Mouse (Mus musculus) liver, embryonic 12.5 days (tissue): ENCODE measurements around the gene 1810049J17Rik. TPM values are rescaled to one million over a fixed set of nuclear protein-coding genes. Genes with fewer than 3 reads are reported as not detected.

Source experiments
- ATAC-seq: fragments of 200-750 bp; cut with Nextera tagmentation; 2 replicates; pipeline ENCODE4 v1.8.0; 2017; ENCODE audit warnings: moderate number of reproducible peaks, mild to moderate bottlenecking, moderate library complexity
- H3K27ac ChIP-seq: fragments of 300-500 bp; sonication (generic); 2 replicates; pipeline ENCODE4 v1.5.1; 2016; ENCODE audit warnings: mild to moderate bottlenecking
- H3K27me3 ChIP-seq: fragments of 300-500 bp; sonication (generic); replicated peaks from 2 replicates; pipeline ENCODE4 v1.6.1; 2016; ENCODE audit warnings: mild to moderate bottlenecking, moderate library complexity
- H3K36me3 ChIP-seq: fragments of 300-500 bp; sonication (generic); 2 replicates; pipeline ENCODE4 v1.6.1; 2016; ENCODE audit warnings: mild to moderate bottlenecking, moderate library complexity
- H3K4me1 ChIP-seq: fragments of 300-500 bp; sonication (generic); 2 replicates; pipeline ENCODE4 v1.6.1; 2016
- H3K4me2 ChIP-seq: fragments of 300-500 bp; sonication (generic); 2 replicates; pipeline ENCODE4 v1.6.1; 2016; ENCODE audit warnings: mild to moderate bottlenecking, moderate library complexity
- H3K4me3 ChIP-seq: fragments of 300-500 bp; sonication (generic); 2 replicates; pipeline ENCODE4 v1.5.1; 2016; ENCODE audit warnings: mild to moderate bottlenecking, moderate library complexity
- H3K9ac ChIP-seq: fragments of 300-500 bp; sonication (generic); 2 replicates; pipeline ENCODE4 v1.6.1; 2016; ENCODE audit warnings: mild to moderate bottlenecking, moderate library complexity
- H3K9me3 ChIP-seq: fragments of 300-500 bp; sonication (generic); replicated peaks from 2 replicates; pipeline ENCODE4 v1.6.1; 2016; ENCODE audit warnings: mild to moderate bottlenecking, moderate library complexity
- WGBS: fragments of 180-500 bp; shearing (Covaris S2); methylation state at CpG from one replicate; pipeline ENCODE4 v1.1.7; 2016; ENCODE audit not compliant: insufficient replicate concordance; 5-methylcytosine and 5-hydroxymethylcytosine counted together
- polyA plus RNA-seq: library from polyadenylated mRNA; unstranded; fragments of >200 nt; fragmentation: Nextera tagmentation; extraction: Ambion mirVana; gene quantifications from 2 replicates; pipeline ENCODE4 v1.2.1, GENCODE M21; 2016

Gene 1810049J17Rik
- polyA plus RNA-seq, 1 experiment from 2014 or later: 1.9 TPM

GRCm38 (mm10) chr15:12340536-12341400, 19.1 kb upstream of the 1810049J17Rik start:
- Histone ChIP-seq H3K4me2 (peak overlapping the region; percentile 68), H3K4me1 (peaks cover 67% of the 10 kb centered on the region), H3K27me3 (no peaks in the 10 kb centered on the region), H3K27ac (peak overlapping the region; percentile 91), H3K9ac (peak overlapping the region; percentile 66), H3K4me3 (peak overlapping the region; percentile 26), H3K36me3 (peaks cover 38% of the 10 kb centered on the region), H3K9me3 (no peaks in the 10 kb centered on the region)
- ATAC-seq: peak; percentile 75
- 29% methylated on average over 5 of the region's 5 CpGs for WGBS

- Histone ChIP-seq H3K4me3 (no peak overlapping the region), H3K9ac (no peak overlapping the region), H3K27ac (peak overlapping the region; percentile 74), H3K27me3 (no peaks in the 10 kb centered on the region), H3K4me1 (peaks cover 92% of the 10 kb centered on the region), H3K9me3 (no peaks in the 10 kb centered on the region), H3K36me3 (peaks cover 10% of the 10 kb centered on the region), H3K4me2 (no peak overlapping the region)
- WGBS: 38% methylated on average over 3 of the region's 3 CpGs
- ATAC-seq: no peak
Measured at GRCm38 (mm10) chr15:12337779-12338137, 16.1 kb upstream of the 1810049J17Rik start.

- peak; percentile 42; the same call in 1 of the 2 replicates for ATAC-seq
- H3K27me3 ChIP-seq: no peaks in the 10 kb centered on the region
- peak overlapping the region; percentile 74 for H3K27ac ChIP-seq
- peaks cover 89% of the 10 kb centered on the region for H3K4me1 ChIP-seq
- H3K4me3 ChIP-seq: no peak overlapping the region
- H3K36me3 ChIP-seq: peaks cover 9% of the 10 kb centered on the region
- H3K9ac ChIP-seq: 0 out of 2 replicates have a peak overlapping the region, but pooled peaks have one; percentile 12
- WGBS: 44% methylated on average over 4 of the region's 4 CpGs
- peak overlapping the region; percentile 32 for H3K4me2 ChIP-seq
- no peaks in the 10 kb centered on the region for H3K9me3 ChIP-seq
Measured at GRCm38 (mm10) chr15:12337030-12337778, 15.5 kb upstream of the 1810049J17Rik start.

- WGBS: 69% methylated on average over 4 of the region's 4 CpGs
- H3K4me1 ChIP-seq: peaks cover 86% of the 10 kb centered on the region
Measured at GRCm38 (mm10) chr15:12334381-12334780, 12.7 kb upstream of the 1810049J17Rik start.

GRCm38 (mm10) chr15:12331300-12331699, 9.6 kb upstream of the 1810049J17Rik start:
- Histone ChIP-seq H3K4me1 (peaks cover 72% of the 10 kb centered on the region), H3K4me2 (no peak overlapping the region)
- no peak for ATAC-seq

More at GRCm38 (mm10) chr15:12334381-12334780, 12.7 kb upstream of the 1810049J17Rik start:
- no peak overlapping the region for H3K4me2 ChIP-seq
- no peak overlapping the region for H3K4me3 ChIP-seq
- no peak overlapping the region for H3K9ac ChIP-seq
- no peaks in the 10 kb centered on the region for H3K27me3 ChIP-seq
- H3K9me3 ChIP-seq: no peaks in the 10 kb centered on the region
- H3K27ac ChIP-seq: peak overlapping the region; percentile 45; the same call in 1 of the 2 replicates
- H3K36me3 ChIP-seq: peaks cover 12% of the 10 kb centered on the region
- no peak for ATAC-seq

GRCm38 (mm10) chr15:12330892-12331291, 9.2 kb upstream of the 1810049J17Rik start:
- Histone ChIP-seq H3K4me1 (peaks cover 72% of the 10 kb centered on the region), H3K36me3 (peaks cover 26% of the 10 kb centered on the region), H3K9me3 (no peaks in the 10 kb centered on the region), H3K27me3 (no peaks in the 10 kb centered on the region), H3K27ac (no peak overlapping the region), H3K4me3 (no peak overlapping the region), H3K9ac (no peak overlapping the region), H3K4me2 (no peak overlapping the region)
- no peak for ATAC-seq

More at GRCm38 (mm10) chr15:12331300-12331699, 9.6 kb upstream of the 1810049J17Rik start:
- H3K27ac ChIP-seq: no peak overlapping the region
- H3K9me3 ChIP-seq: no peaks in the 10 kb centered on the region
- no peaks in the 10 kb centered on the region for H3K27me3 ChIP-seq
- WGBS: 48% methylated on average over 1 of the region's 1 CpGs
- H3K9ac ChIP-seq: no peak overlapping the region
- H3K36me3 ChIP-seq: peaks cover 22% of the 10 kb centered on the region
- H3K4me3 ChIP-seq: no peak overlapping the region

GRCm38 (mm10) chr15:12330389-12330788, 8.7 kb upstream of the 1810049J17Rik start:
- no peak overlapping the region for H3K4me3 ChIP-seq
- no peak overlapping the region for H3K9ac ChIP-seq
- H3K36me3 ChIP-seq: peaks cover 31% of the 10 kb centered on the region
- H3K9me3 ChIP-seq: no peaks in the 10 kb centered on the region
- 71% methylated on average over 3 of the region's 3 CpGs for WGBS
- H3K4me1 ChIP-seq: peaks cover 74% of the 10 kb centered on the region
- no peak overlapping the region for H3K27ac ChIP-seq
- H3K27me3 ChIP-seq: no peaks in the 10 kb centered on the region
- ATAC-seq: no peak
- no peak overlapping the region for H3K4me2 ChIP-seq

- Histone ChIP-seq H3K27me3 (peaks cover 5% of the 10 kb centered on the region), H3K36me3 (peaks cover 27% of the 10 kb centered on the region), H3K9ac (no peak overlapping the region), H3K9me3 (no peaks in the 10 kb centered on the region), H3K27ac (0 out of 2 replicates have a peak overlapping the region, but pooled peaks have one; percentile 41), H3K4me1 (peaks cover 58% of the 10 kb centered on the region), H3K4me2 (peak overlapping the region; percentile 77), H3K4me3 (no peak overlapping the region)
- 81% methylated on average over 1 of the region's 1 CpGs for WGBS
- no peak for ATAC-seq
Measured at GRCm38 (mm10) chr15:12324326-12324725, 2.6 kb upstream of the 1810049J17Rik start.

GRCm38 (mm10) chr15:12322676-12323402, 1.1 kb upstream of the 1810049J17Rik start:
- no peak for ATAC-seq
- 14% methylated on average over 9 of the region's 9 CpGs for WGBS
- Histone ChIP-seq H3K9ac (peak overlapping the region; percentile 98), H3K9me3 (no peaks in the 10 kb centered on the region), H3K36me3 (peaks cover 26% of the 10 kb centered on the region), H3K4me2 (peak overlapping the region; percentile 77), H3K27ac (peak overlapping the region; percentile 95), H3K27me3 (peaks cover 5% of the 10 kb centered on the region), H3K4me3 (peak overlapping the region; percentile 96), H3K4me1 (peaks cover 50% of the 10 kb centered on the region)

GRCm38 (mm10) chr15:12321091-12321787, 460 bp downstream of the 1810049J17Rik start, which contains the start of gene Golph3:
Gene Golph3 (plus strand): TSS chr15:12321450.
- peak; percentile 86 for ATAC-seq
- H3K4me3 ChIP-seq: peak within 1 kb of the TSS; percentile 96
- peak within 1 kb of the TSS; percentile 95 for H3K27ac ChIP-seq
- WGBS: under 1% methylated on average over 74 of the region's 74 CpGs
- peaks cover 17% of the 10 kb centered on the region for H3K36me3 ChIP-seq
- peak within 1 kb of the TSS; percentile 98 for H3K9ac ChIP-seq
- peak within 1 kb of the TSS; percentile 77 for H3K4me2 ChIP-seq
- peaks cover 51% of the 10 kb centered on the region for H3K4me1 ChIP-seq
- H3K27me3 ChIP-seq: peaks cover 5% of the 10 kb centered on the region
- H3K9me3 ChIP-seq: no peaks in the 10 kb centered on the region
